Mouse (Mus musculus): ENCODE measurements around the gene Tubb2a. TPM values are rescaled to one million over a fixed set of nuclear protein-coding genes. Genes with fewer than 3 reads are reported as not detected.

The Tubb2a gene
- polyA plus RNA-seq, 1 experiment from 2014 or later = 3,281 TPM

- H3K27me3 ChIP-seq (replicated peaks) = no peaks in the 10 kb centered on the region
- H3K4me2 ChIP-seq = no peak overlapping the region
- WGBS = 75% methylated on average over 4 of the region's 4 CpGs
- no peak overlapping the region for H3K9ac ChIP-seq (replicated peaks)
- no peaks in the 10 kb centered on the region for H3K36me3 ChIP-seq
- no peaks in the 10 kb centered on the region for H3K9me3 ChIP-seq (replicated peaks)
- no peak overlapping the region for H3K27ac ChIP-seq (replicated peaks)
- no peak overlapping the region for H3K4me3 ChIP-seq (replicated peaks)
- H3K4me1 ChIP-seq = no peaks in the 10 kb centered on the region
- ATAC-seq (ENCODE audit: low FRiP score) = no peak
These were observed 31.3 kb upstream of the Tubb2a start for GRCm38 (mm10) chr13:34109035-34109676.

- Histone ChIP-seq H3K9me3 (replicated peaks) (no peaks in the 10 kb centered on the region), H3K4me3 (replicated peaks) (no peak overlapping the region), H3K27ac (replicated peaks) (no peak overlapping the region), H3K4me1 (no peaks in the 10 kb centered on the region), H3K4me2 (no peak overlapping the region), H3K36me3 (no peaks in the 10 kb centered on the region), H3K27me3 (replicated peaks) (no peaks in the 10 kb centered on the region), H3K9ac (replicated peaks) (no peak overlapping the region)
- peak; percentile 76 for ATAC-seq (ENCODE audit: low FRiP score)
- WGBS = 65% methylated on average over 1 of the region's 1 CpGs
These were observed 29.2 kb upstream of the Tubb2a start for GRCm38 (mm10) chr13:34106999-34107398.

DNA sequence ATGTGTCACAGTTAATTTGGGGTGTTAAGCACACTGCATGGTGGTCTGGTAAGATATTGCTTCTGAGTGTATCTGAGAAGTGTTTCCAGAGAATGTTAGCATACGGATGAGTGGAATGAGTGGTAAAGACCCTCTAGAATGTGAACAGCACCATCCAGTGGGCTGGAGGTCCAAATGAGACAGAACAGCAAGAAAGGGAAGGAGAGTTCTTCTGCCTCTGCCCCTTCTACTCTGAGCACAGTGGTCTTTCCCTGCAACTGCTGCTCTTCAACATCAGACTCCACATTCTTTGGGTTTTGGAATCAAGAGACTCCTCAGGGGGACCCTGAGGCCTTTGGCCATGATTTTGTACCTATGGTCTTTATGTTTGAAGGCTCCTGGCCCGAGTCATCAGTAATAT lies 28.4 kb upstream of the Tubb2a start:
- no peaks in the 10 kb centered on the region for H3K36me3 ChIP-seq
- 0 out of 2 replicates have a peak overlapping the region, but pooled peaks have one; percentile 28 for H3K27ac ChIP-seq (replicated peaks)
- H3K4me3 ChIP-seq (replicated peaks) = no peak overlapping the region
- H3K9me3 ChIP-seq (replicated peaks) = no peaks in the 10 kb centered on the region
- H3K4me1 ChIP-seq = no peaks in the 10 kb centered on the region
- no peak overlapping the region for H3K4me2 ChIP-seq
- no peak overlapping the region for H3K9ac ChIP-seq (replicated peaks)
- ATAC-seq (ENCODE audit: low FRiP score) = no peak
- WGBS = 82% methylated on average over 2 of the region's 2 CpGs
- H3K27me3 ChIP-seq (replicated peaks) = no peaks in the 10 kb centered on the region

GRCm38 (mm10) chr13:34105364-34105763 lies 27.6 kb upstream of the Tubb2a start:
- H3K4me3 ChIP-seq (replicated peaks) = no peak overlapping the region
- no peak overlapping the region for H3K27ac ChIP-seq (replicated peaks)
- no peaks in the 10 kb centered on the region for H3K36me3 ChIP-seq
- peaks cover 6% of the 10 kb centered on the region; the same call in 1 of the 2 replicates for H3K4me1 ChIP-seq
- no peak for ATAC-seq (ENCODE audit: low FRiP score)
- H3K9ac ChIP-seq (replicated peaks) = no peak overlapping the region
- WGBS = 84% methylated on average over 1 of the region's 1 CpGs
- H3K9me3 ChIP-seq (replicated peaks) = no peaks in the 10 kb centered on the region
- no peaks in the 10 kb centered on the region for H3K27me3 ChIP-seq (replicated peaks)
- no peak overlapping the region for H3K4me2 ChIP-seq

- Histone ChIP-seq H3K4me3 (replicated peaks) (no peak overlapping the region), H3K9ac (replicated peaks) (no peak overlapping the region), H3K4me2 (no peak overlapping the region), H3K9me3 (replicated peaks) (no peaks in the 10 kb centered on the region), H3K27me3 (replicated peaks) (no peaks in the 10 kb centered on the region), H3K27ac (replicated peaks) (no peak overlapping the region), H3K4me1 (peaks cover 6% of the 10 kb centered on the region; the same call in 1 of the 2 replicates), H3K36me3 (no peaks in the 10 kb centered on the region)
- no peak for ATAC-seq (ENCODE audit: low FRiP score)
- WGBS = 89% methylated on average over 9 of the region's 9 CpGs
These were observed 24.1 kb upstream of the Tubb2a start for GRCm38 (mm10) chr13:34101908-34102307.

GRCm38 (mm10) chr13:34101247-34101646 lies 23.4 kb upstream of the Tubb2a start:
- no peaks in the 10 kb centered on the region for H3K9me3 ChIP-seq (replicated peaks)
- H3K4me1 ChIP-seq = peaks cover 12% of the 10 kb centered on the region
- H3K9ac ChIP-seq (replicated peaks) = no peak overlapping the region
- H3K27me3 ChIP-seq (replicated peaks) = no peaks in the 10 kb centered on the region
- H3K4me2 ChIP-seq = no peak overlapping the region
- H3K36me3 ChIP-seq = no peaks in the 10 kb centered on the region
- ATAC-seq (ENCODE audit: low FRiP score) = no peak
- no peak overlapping the region for H3K4me3 ChIP-seq (replicated peaks)
- no peak overlapping the region; the same call in 1 of the 2 replicates for H3K27ac ChIP-seq (replicated peaks)
- WGBS = 92% methylated on average over 10 of the region's 10 CpGs

- Histone ChIP-seq H3K4me2 (no peak overlapping the region), H3K4me3 (replicated peaks) (no peak overlapping the region), H3K27me3 (replicated peaks) (no peaks in the 10 kb centered on the region), H3K27ac (replicated peaks) (peak overlapping the region; percentile 54; the same call in 1 of the 2 replicates), H3K9me3 (replicated peaks) (no peaks in the 10 kb centered on the region), H3K36me3 (no peaks in the 10 kb centered on the region), H3K4me1 (peaks cover 16% of the 10 kb centered on the region), H3K9ac (replicated peaks) (no peak overlapping the region)
- ATAC-seq (ENCODE audit: low FRiP score) = no peak
- WGBS = 72% methylated on average over 3 of the region's 3 CpGs
These were observed 22.9 kb upstream of the Tubb2a start for GRCm38 (mm10) chr13:34100733-34101132.

- 43% methylated on average over 3 of the region's 3 CpGs for WGBS
- H3K9me3 ChIP-seq (replicated peaks) = no peaks in the 10 kb centered on the region
- H3K27ac ChIP-seq (replicated peaks) = peak overlapping the region; percentile 83
- H3K4me3 ChIP-seq (replicated peaks) = no peak overlapping the region
- no peaks in the 10 kb centered on the region for H3K27me3 ChIP-seq (replicated peaks)
- H3K4me2 ChIP-seq = no peak overlapping the region
- no peak for ATAC-seq (ENCODE audit: low FRiP score)
- H3K36me3 ChIP-seq = no peaks in the 10 kb centered on the region
- H3K4me1 ChIP-seq = peaks cover 22% of the 10 kb centered on the region
- H3K9ac ChIP-seq (replicated peaks) = no peak overlapping the region
These were observed 19.3 kb upstream of the Tubb2a start for GRCm38 (mm10) chr13:34097086-34097485.

DNA sequence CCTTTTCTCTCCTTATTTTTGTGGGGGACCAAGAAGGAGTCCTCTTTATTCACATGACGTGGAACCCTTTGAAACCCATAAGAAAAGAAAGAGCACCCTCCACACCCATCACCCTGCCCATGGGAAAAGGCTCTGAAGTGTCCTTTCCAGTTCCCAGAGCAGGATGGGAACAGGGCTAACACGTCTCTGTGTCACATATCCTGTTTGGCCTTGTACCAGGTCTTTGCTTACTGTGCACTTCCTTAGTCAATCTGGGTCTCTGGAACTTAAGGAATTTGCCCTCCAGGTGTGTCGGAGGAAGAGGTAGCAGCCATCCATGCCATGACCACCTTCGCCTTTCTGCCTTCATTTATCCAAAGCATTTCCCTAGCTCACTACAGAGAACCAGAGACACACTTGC lies 18.6 kb upstream of the Tubb2a start:
- Histone ChIP-seq H3K4me3 (replicated peaks) (no peak overlapping the region), H3K9ac (replicated peaks) (0 out of 2 replicates have a peak overlapping the region, but pooled peaks have one; percentile 23), H3K4me1 (peaks cover 22% of the 10 kb centered on the region), H3K9me3 (replicated peaks) (no peaks in the 10 kb centered on the region), H3K27ac (replicated peaks) (peak overlapping the region; percentile 83), H3K4me2 (peak overlapping the region; percentile 41), H3K36me3 (no peaks in the 10 kb centered on the region), H3K27me3 (replicated peaks) (no peaks in the 10 kb centered on the region)
- WGBS = 50% methylated on average over 4 of the region's 4 CpGs
- peak; percentile 71 for ATAC-seq (ENCODE audit: low FRiP score)

DNA sequence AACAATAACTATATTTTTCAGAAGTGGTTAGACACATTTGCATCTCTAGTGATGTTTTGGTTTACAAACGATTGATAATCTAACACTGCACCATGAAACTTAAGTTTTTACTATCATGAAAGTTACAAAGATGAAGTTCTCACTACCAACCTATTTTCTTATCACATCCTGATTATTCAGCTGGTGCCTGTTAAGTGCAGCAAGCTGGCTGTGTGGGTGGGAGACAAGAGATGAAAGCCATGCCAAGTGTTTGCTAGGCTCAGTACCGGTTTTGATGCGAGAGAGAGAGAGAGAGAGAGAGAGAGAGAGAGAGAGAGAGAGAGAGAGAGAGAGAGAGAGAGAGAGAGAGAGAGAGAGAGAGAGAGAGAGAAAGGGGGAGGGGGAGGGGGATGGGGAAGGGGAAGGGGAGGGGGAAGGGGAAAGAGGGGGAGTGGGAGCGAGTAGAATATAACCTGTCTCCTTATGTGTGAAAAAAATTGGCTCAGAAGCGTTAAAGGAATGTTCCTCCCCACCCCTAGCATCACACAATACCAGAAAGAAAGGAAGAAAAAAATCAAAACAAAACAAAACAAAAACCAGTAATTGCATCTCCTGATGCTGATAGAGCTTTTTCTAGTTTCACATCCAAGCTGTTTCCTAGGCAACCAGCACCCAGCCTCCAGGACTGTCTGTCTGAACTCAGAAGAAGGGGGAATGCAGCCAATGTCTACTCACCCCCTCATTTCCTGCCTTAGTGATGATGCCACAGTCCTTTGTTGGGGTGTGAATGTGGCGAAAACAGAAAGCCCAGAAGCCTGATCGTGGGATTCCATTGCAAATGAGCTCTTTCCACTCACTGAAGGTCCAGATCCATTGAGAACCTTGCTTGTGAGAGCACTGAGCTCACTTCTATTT lies 18.0 kb upstream of the Tubb2a start:
- 0 out of 2 replicates have a peak overlapping the region, but pooled peaks have one; percentile 23 for H3K9ac ChIP-seq (replicated peaks)
- H3K27ac ChIP-seq (replicated peaks) = peak overlapping the region; percentile 83
- no peak overlapping the region for H3K4me3 ChIP-seq (replicated peaks)
- WGBS = 16% methylated on average over 7 of the region's 7 CpGs
- peak overlapping the region; percentile 41 for H3K4me2 ChIP-seq
- no peaks in the 10 kb centered on the region for H3K36me3 ChIP-seq
- ATAC-seq (ENCODE audit: low FRiP score) = peak; percentile 95
- H3K4me1 ChIP-seq = peaks cover 21% of the 10 kb centered on the region
- no peaks in the 10 kb centered on the region for H3K27me3 ChIP-seq (replicated peaks)
- no peaks in the 10 kb centered on the region for H3K9me3 ChIP-seq (replicated peaks)

DNA sequence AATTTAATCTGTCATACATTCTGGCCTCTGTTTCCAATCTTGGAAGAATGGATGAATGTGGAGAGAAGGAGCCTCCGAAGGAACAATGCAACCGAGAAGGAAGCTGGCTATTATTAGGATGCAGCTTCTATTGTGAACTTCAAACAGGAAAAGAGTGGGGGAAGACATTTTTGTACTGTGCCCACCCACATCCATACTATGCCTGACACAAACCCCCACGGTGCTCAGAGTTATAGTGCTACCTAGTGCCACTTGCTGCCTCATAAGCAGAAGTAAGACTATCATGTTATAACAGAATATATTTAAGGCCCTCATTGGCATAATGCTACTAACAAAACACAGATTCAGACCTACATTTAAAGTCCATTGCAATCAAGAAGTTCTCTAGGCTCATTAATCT lies 11.6 kb upstream of the Tubb2a start:
- 0 out of 2 replicates have a peak, but pooled peaks have one; percentile 22 for ATAC-seq (ENCODE audit: low FRiP score)

More for the DNA sequence above, 11.6 kb upstream of the Tubb2a start:
- WGBS = 37% methylated on average over 3 of the region's 3 CpGs
- no peak overlapping the region for H3K4me3 ChIP-seq (replicated peaks)
- peaks cover 36% of the 10 kb centered on the region for H3K4me1 ChIP-seq
- H3K36me3 ChIP-seq = no peaks in the 10 kb centered on the region
- peak overlapping the region; percentile 35 for H3K4me2 ChIP-seq
- H3K27me3 ChIP-seq (replicated peaks) = no peaks in the 10 kb centered on the region
- H3K9me3 ChIP-seq (replicated peaks) = no peaks in the 10 kb centered on the region
- peak overlapping the region; percentile 91 for H3K27ac ChIP-seq (replicated peaks)
- 0 out of 2 replicates have a peak overlapping the region, but pooled peaks have one; percentile 1 for H3K9ac ChIP-seq (replicated peaks)
